Mouse (Mus musculus) liver, embryonic 14.5 days (tissue): ENCODE data around the gene Rgs11. TPM values are rescaled to one million over a fixed set of nuclear protein-coding genes. Genes with fewer than 3 reads are reported as not detected.

Experiments
- ATAC-seq: fragments of 200-750 bp; cut with Nextera tagmentation; 2 replicates; pipeline ENCODE4 v1.8.0; 2017; ENCODE audit warnings: moderate number of reproducible peaks, mild to moderate bottlenecking, moderate library complexity; ENCODE audit not compliant: insufficient read depth
- DNase-seq, 3 experiments: peaks; one replicate each; pipeline ENCODE4 v3.0.0-alpha.2; 2012 to 2013; ENCODE audit warnings: low read depth in 3 of 3, low spot score in 3 of 3
- H3K27ac ChIP-seq: fragments of 300-500 bp; sonication (generic); 2 replicates; pipeline ENCODE4 v1.5.1; 2014; ENCODE audit warnings: moderate library complexity, mild to moderate bottlenecking, control low read depth, inconsistent platforms
- H3K27me3 ChIP-seq: fragments of 300-500 bp; sonication (generic); 2 replicates; pipeline ENCODE4 v1.6.1; 2014; ENCODE audit warnings: mild to moderate bottlenecking, low read length, moderate library complexity; ENCODE audit not compliant: control insufficient read depth, insufficient read depth
- H3K36me3 ChIP-seq: fragments of 300-500 bp; sonication (generic); replicated peaks from 2 replicates; pipeline ENCODE4 v1.6.1; 2014; ENCODE audit warnings: low read depth; ENCODE audit not compliant: control insufficient read depth, insufficient read depth
- H3K4me1 ChIP-seq, 2 experiments: fragments of 200-500 bp in 1 of 2; fragments of 300-500 bp in 1 of 2; sonication (generic) in 1 of 2; replicated peaks; 2 replicates each; pipeline ENCODE4 v1.6.1; 2012 to 2014; ENCODE audit warnings: antibody characterized with exemption in 1 of 2, inconsistent platforms in 1 of 2, low read length in 1 of 2; ENCODE audit not compliant: control insufficient read depth in 2 of 2, insufficient read depth in 2 of 2
- H3K4me2 ChIP-seq: fragments of 300-500 bp; sonication (generic); 2 replicates; pipeline ENCODE4 v1.6.1; 2014; ENCODE audit warnings: low read depth, mild to moderate bottlenecking, control low read depth, moderate library complexity
- H3K4me3 ChIP-seq, 2 experiments: fragments of 200-500 bp in 1 of 2; fragments of 300-500 bp in 1 of 2; sonication (generic) in 1 of 2; 2 replicates each; pipeline ENCODE4 v1.5.1; 2012 to 2014; ENCODE audit warnings: low read depth in 2 of 2, low read length in 2 of 2, mild to moderate bottlenecking in 2 of 2, control low read depth in 1 of 2, inconsistent platforms in 1 of 2, moderate library complexity in 1 of 2; ENCODE audit not compliant: insufficient read depth in 1 of 2
- H3K9ac ChIP-seq: fragments of 300-500 bp; sonication (generic); replicated peaks from 2 replicates; pipeline ENCODE4 v1.6.1; 2014; ENCODE audit warnings: mild to moderate bottlenecking, control low read depth, moderate library complexity
- H3K9me3 ChIP-seq: fragments of 300-500 bp; sonication (generic); 2 replicates; pipeline ENCODE4 v1.6.1; 2016; ENCODE audit warnings: low read length, mixed read lengths; ENCODE audit not compliant: control insufficient read depth
- CTCF ChIP-seq: IDR thresholded peaks from 2 replicates; pipeline ENCODE4 v1.5.1; 2016; ENCODE audit warnings: antibody characterized with exemption, low read depth, control low read depth
- EP300 ChIP-seq: IDR thresholded peaks from 2 replicates; pipeline ENCODE4 v1.6.1; 2016; ENCODE audit warnings: antibody characterized with exemption, low read depth
- WGBS: fragments of 180-500 bp; shearing (Covaris S2); extraction: QIAGEN DNeasy Blood & Tissue Kit; methylation state at CpG from one replicate; pipeline ENCODE4 v1.1.7; 2014; ENCODE audit not compliant: insufficient replicate concordance; 5-methylcytosine and 5-hydroxymethylcytosine counted together
- polyA plus RNA-seq, 2 experiments: library from polyadenylated mRNA; depleted of rRNA in 1 of 2; stranded (reverse) in 1 of 2; unstranded in 1 of 2; fragments of >200 nt; fragmentation: Nextera tagmentation in 1 of 2; extraction: Ambion mirVana in 1 of 2; gene quantifications; 2 replicates each; pipeline versions ENCODE4 v1.2.1 to v1.2.3; 2012 to 2014

The Rgs11 gene
- polyA plus RNA-seq, 2 experiments: 0.10 to 0.35 TPM

GRCm38 (mm10) chr17:26198892-26199291 is 3.9 kb upstream of the Rgs11 start, which contains the start of gene Pdia2:
Pdia2 (minus strand) TSS chr17:26199087.
- Histone ChIP-seq H3K4me1 (peaks cover 28 to 36% of the 10 kb centered on the region in 2 experiments), H3K4me3 (peak within 1 kb of the TSS; percentile 52 to 71), H3K36me3 (peaks cover 19% of the 10 kb centered on the region; the same call in 1 of the 2 replicates), H3K9me3 (no peaks in the 10 kb centered on the region), H3K27ac (peak within 1 kb of the TSS; percentile 44), H3K27me3 (peaks cover 22% of the 10 kb centered on the region), H3K4me2 (peak within 1 kb of the TSS; percentile 74), H3K9ac (peak within 1 kb of the TSS; percentile 78)
- WGBS: 19% methylated on average over 4 of the region's 4 CpGs
- ATAC-seq (peak; percentile 79), DNase-seq (peak; percentile 56 to 74 (median 72))
- TF ChIP-seq EP300: peak; percentile 78
- no peak for TF ChIP-seq CTCF

- 1% methylated on average over 92 of the region's 92 CpGs for WGBS
Observed at GRCm38 (mm10) chr17:26200831-26201705, 1.7 kb upstream of the Rgs11 start.

GRCm38 (mm10) chr17:26201998-26202397 is 753 bp upstream of the Rgs11 start:
- Histone ChIP-seq H3K4me3 (no peak overlapping the region), H3K9ac (no peak overlapping the region), H3K4me1 (peaks cover 28 to 36% of the 10 kb centered on the region in 2 experiments), H3K9me3 (no peaks in the 10 kb centered on the region), H3K27me3 (peaks cover 36% of the 10 kb centered on the region), H3K36me3 (peaks cover 6% of the 10 kb centered on the region; the same call in 1 of the 2 replicates), H3K4me2 (peak overlapping the region; percentile 74), H3K27ac (no peak overlapping the region)
- no peak for ATAC-seq
- TF ChIP-seq CTCF: no peak
- TF ChIP-seq EP300: no peak
- no peak for DNase-seq

More at GRCm38 (mm10) chr17:26200831-26201705, 1.7 kb upstream of the Rgs11 start:
- ATAC-seq (peak; percentile 74), DNase-seq (peak; percentile 49 to 57 (median 52))
- H3K4me1 ChIP-seq: peaks cover 28 to 36% of the 10 kb centered on the region in 2 experiments
- peak overlapping the region; percentile 53 for H3K9ac ChIP-seq
- H3K36me3 ChIP-seq: peaks cover 7% of the 10 kb centered on the region; the same call in 1 of the 2 replicates
- H3K27me3 ChIP-seq: peaks cover 36% of the 10 kb centered on the region
- TF ChIP-seq CTCF (no peak), EP300 (no peak)
- H3K4me3 ChIP-seq: peak overlapping the region; percentile 63 to 69
- H3K27ac ChIP-seq: no peak overlapping the region
- peak overlapping the region; percentile 74 for H3K4me2 ChIP-seq
- H3K9me3 ChIP-seq: no peaks in the 10 kb centered on the region

- no peaks in the 10 kb centered on the region for H3K36me3 ChIP-seq
- 2% methylated on average over 30 of the region's 30 CpGs for WGBS
- ATAC-seq (no peak), DNase-seq (no peak)
- peaks cover 36% of the 10 kb centered on the region for H3K27me3 ChIP-seq
- no peak for TF ChIP-seq CTCF
- no peak for TF ChIP-seq EP300
- H3K9ac ChIP-seq: peak overlapping the region; percentile 7; the same call in 1 of the 2 replicates
- no peak overlapping the region for H3K27ac ChIP-seq
- H3K4me3 ChIP-seq: peak overlapping the region; percentile 38 to 50
- H3K9me3 ChIP-seq: no peaks in the 10 kb centered on the region
- peaks cover 25 to 30% of the 10 kb centered on the region in 2 experiments for H3K4me1 ChIP-seq
- peak overlapping the region; percentile 74 for H3K4me2 ChIP-seq
Observed at GRCm38 (mm10) chr17:26203321-26203811, 615 bp downstream of the Rgs11 start.

GRCm38 (mm10) chr17:26204766-26205165 is 2.0 kb downstream of the Rgs11 start:
- DNase-seq: no peak
- 32% methylated on average over 11 of the region's 11 CpGs for WGBS

More at GRCm38 (mm10) chr17:26204766-26205165, 2.0 kb downstream of the Rgs11 start:
- no peak overlapping the region for H3K4me3 ChIP-seq
- H3K36me3 ChIP-seq: no peaks in the 10 kb centered on the region
- peaks cover 36% of the 10 kb centered on the region for H3K27me3 ChIP-seq
- TF ChIP-seq CTCF (no peak), EP300 (no peak)
- no peak overlapping the region for H3K9ac ChIP-seq
- no peak for ATAC-seq
- peaks cover 18% of the 10 kb centered on the region in 2 experiments for H3K4me1 ChIP-seq
- H3K27ac ChIP-seq: no peak overlapping the region
- H3K4me2 ChIP-seq: no peak overlapping the region
- H3K9me3 ChIP-seq: no peaks in the 10 kb centered on the region
